Mouse (Mus musculus): ENCODE results near the gene Rnf121. TPM values are rescaled to one million over a fixed set of nuclear protein-coding genes. Genes with fewer than 3 reads are reported as not detected.
"Not testable (repeated sequence)": the region's sequence is repeated elsewhere in the genome, so short reads cannot be mapped to it uniquely, and the experiment has no call there.

Rnf121 gene
- polyA plus RNA-seq, 1 experiment from 2014 or later = 33.3 TPM

GRCm38 (mm10) chr7:102063891-102064290 lies 1.4 kb downstream of the Rnf121 start:
- H3K4me1 ChIP-seq = peaks cover 23% of the 10 kb centered on the region
- ATAC-seq (ENCODE audit: insufficient number of reproducible peaks, insufficient read depth, low FRiP score, low TSS enrichment, low read depth) = no peak
- WGBS = 80% methylated on average over 9 of the region's 9 CpGs
- H3K4me3 ChIP-seq = peak overlapping the region; percentile 74
- H3K27me3 ChIP-seq = no peaks in the 10 kb centered on the region
- H3K9ac ChIP-seq = no peak overlapping the region; the same call in 1 of the 2 replicates
- H3K27ac ChIP-seq = no peak overlapping the region
- H3K9me3 ChIP-seq = no peaks in the 10 kb centered on the region
- H3K36me3 ChIP-seq = peaks cover 22% of the 10 kb centered on the region
- H3K4me2 ChIP-seq = peak overlapping the region; percentile 77

- Histone ChIP-seq H3K9me3 (no peaks in the 10 kb centered on the region), H3K4me3 (no peak overlapping the region), H3K9ac (no peak overlapping the region), H3K4me1 (peaks cover 20% of the 10 kb centered on the region), H3K27me3 (no peaks in the 10 kb centered on the region), H3K36me3 (peaks cover 29% of the 10 kb centered on the region), H3K4me2 (no peak overlapping the region), H3K27ac (no peak overlapping the region)
- 95% methylated on average over 1 of the region's 1 CpGs for WGBS
- ATAC-seq (ENCODE audit: insufficient number of reproducible peaks, insufficient read depth, low FRiP score, low TSS enrichment, low read depth) = no peak
These were observed 3.1 kb downstream of the Rnf121 start for GRCm38 (mm10) chr7:102062203-102062602.

GRCm38 (mm10) chr7:102061353-102061752 lies 3.9 kb downstream of the Rnf121 start:
- H3K27ac ChIP-seq = no peak overlapping the region
- no peak overlapping the region for H3K9ac ChIP-seq
- H3K4me1 ChIP-seq = peaks cover 14% of the 10 kb centered on the region
- ATAC-seq (ENCODE audit: insufficient number of reproducible peaks, insufficient read depth, low FRiP score, low TSS enrichment, low read depth) = no peak
- H3K9me3 ChIP-seq = no peaks in the 10 kb centered on the region
- H3K27me3 ChIP-seq = no peaks in the 10 kb centered on the region
- H3K36me3 ChIP-seq = peaks cover 37% of the 10 kb centered on the region
- no peak overlapping the region for H3K4me3 ChIP-seq
- WGBS = 93% methylated on average over 3 of the region's 3 CpGs
- no peak overlapping the region for H3K4me2 ChIP-seq

- H3K9ac ChIP-seq; H3K9me3 ChIP-seq; H3K27me3 ChIP-seq; H3K27ac ChIP-seq; H3K4me1 ChIP-seq; H3K4me3 ChIP-seq; ATAC-seq (ENCODE audit: insufficient number of reproducible peaks, insufficient read depth, low FRiP score, low TSS enrichment, low read depth); H3K4me2 ChIP-seq: not testable (repeated sequence)
- peaks cover 27% of the 10 kb centered on the region for H3K36me3 ChIP-seq
These were observed 16.7 kb downstream of the Rnf121 start for GRCm38 (mm10) chr7:102048524-102048923.

GRCm38 (mm10) chr7:102042314-102042713 lies 23.0 kb downstream of the Rnf121 start:
- H3K27ac ChIP-seq = no peak overlapping the region
- no peaks in the 10 kb centered on the region for H3K4me1 ChIP-seq
- H3K27me3 ChIP-seq = no peaks in the 10 kb centered on the region
- H3K9ac ChIP-seq = no peak overlapping the region
- ATAC-seq (ENCODE audit: insufficient number of reproducible peaks, insufficient read depth, low FRiP score, low TSS enrichment, low read depth) = no peak
- no peak overlapping the region for H3K4me2 ChIP-seq
- peaks cover 50% of the 10 kb centered on the region for H3K36me3 ChIP-seq
- WGBS = 73% methylated on average over 2 of the region's 2 CpGs
- H3K4me3 ChIP-seq = no peak overlapping the region
- H3K9me3 ChIP-seq = no peaks in the 10 kb centered on the region

GRCm38 (mm10) chr7:102037318-102037717 lies 28.0 kb downstream of the Rnf121 start:
- Histone ChIP-seq H3K9me3 (no peaks in the 10 kb centered on the region), H3K4me2 (no peak overlapping the region), H3K27ac (no peak overlapping the region), H3K9ac (no peak overlapping the region), H3K4me1 (no peaks in the 10 kb centered on the region), H3K27me3 (no peaks in the 10 kb centered on the region), H3K36me3 (peaks cover 95% of the 10 kb centered on the region), H3K4me3 (no peak overlapping the region)
- ATAC-seq (ENCODE audit: insufficient number of reproducible peaks, insufficient read depth, low FRiP score, low TSS enrichment, low read depth) = no peak
- 91% methylated on average over 3 of the region's 3 CpGs for WGBS

GRCm38 (mm10) chr7:102035534-102035933 lies 29.7 kb downstream of the Rnf121 start:
- no peak overlapping the region for H3K9ac ChIP-seq
- H3K36me3 ChIP-seq = peaks cover 99% of the 10 kb centered on the region
- WGBS = 89% methylated on average over 2 of the region's 2 CpGs
- no peaks in the 10 kb centered on the region for H3K27me3 ChIP-seq
- H3K4me2 ChIP-seq = no peak overlapping the region
- no peak overlapping the region for H3K4me3 ChIP-seq
- no peak overlapping the region for H3K27ac ChIP-seq
- no peak for ATAC-seq (ENCODE audit: insufficient number of reproducible peaks, insufficient read depth, low FRiP score, low TSS enrichment, low read depth)
- H3K4me1 ChIP-seq = no peaks in the 10 kb centered on the region
- no peaks in the 10 kb centered on the region for H3K9me3 ChIP-seq

GRCm38 (mm10) chr7:102034904-102035303 lies 30.4 kb downstream of the Rnf121 start:
- H3K4me3 ChIP-seq = no peak overlapping the region
- no peak overlapping the region for H3K9ac ChIP-seq
- ATAC-seq (ENCODE audit: insufficient number of reproducible peaks, insufficient read depth, low FRiP score, low TSS enrichment, low read depth) = no peak
- no peaks in the 10 kb centered on the region for H3K27me3 ChIP-seq
- peaks cover 98% of the 10 kb centered on the region for H3K36me3 ChIP-seq
- H3K9me3 ChIP-seq = no peaks in the 10 kb centered on the region
- H3K27ac ChIP-seq = no peak overlapping the region
- no peaks in the 10 kb centered on the region for H3K4me1 ChIP-seq
- H3K4me2 ChIP-seq = no peak overlapping the region
- 88% methylated on average over 1 of the region's 1 CpGs for WGBS

- H3K4me3 ChIP-seq = no peak overlapping the region
- H3K9me3 ChIP-seq = no peaks in the 10 kb centered on the region
- no peaks in the 10 kb centered on the region for H3K4me1 ChIP-seq
- 72% methylated on average over 2 of the region's 2 CpGs for WGBS
- peaks cover 77% of the 10 kb centered on the region for H3K36me3 ChIP-seq
- H3K27me3 ChIP-seq = no peaks in the 10 kb centered on the region
- H3K27ac ChIP-seq = no peak overlapping the region
- no peak overlapping the region for H3K9ac ChIP-seq
- no peak overlapping the region for H3K4me2 ChIP-seq
- no peak for ATAC-seq (ENCODE audit: insufficient number of reproducible peaks, insufficient read depth, low FRiP score, low TSS enrichment, low read depth)
These were observed 39.8 kb downstream of the Rnf121 start for GRCm38 (mm10) chr7:102025187-102026119.

GRCm38 (mm10) chr7:102023821-102024220 lies 41.4 kb downstream of the Rnf121 start:
- WGBS = 96% methylated on average over 9 of the region's 9 CpGs

GRCm38 (mm10) chr7:102020934-102021333 lies 44.3 kb downstream of the Rnf121 start:
- H3K4me3 ChIP-seq; H3K4me2 ChIP-seq; H3K27ac ChIP-seq; H3K27me3 ChIP-seq; H3K4me1 ChIP-seq; H3K9ac ChIP-seq; ATAC-seq (ENCODE audit: insufficient number of reproducible peaks, insufficient read depth, low FRiP score, low TSS enrichment, low read depth); H3K9me3 ChIP-seq: not testable (repeated sequence)
- 86% methylated on average over 2 of the region's 2 CpGs for WGBS
- peaks cover 87% of the 10 kb centered on the region for H3K36me3 ChIP-seq

More at GRCm38 (mm10) chr7:102023821-102024220, 41.4 kb downstream of the Rnf121 start:
- no peak overlapping the region for H3K4me2 ChIP-seq
- no peaks in the 10 kb centered on the region for H3K9me3 ChIP-seq
- H3K4me3 ChIP-seq = no peak overlapping the region
- peaks cover 79% of the 10 kb centered on the region for H3K36me3 ChIP-seq
- no peak overlapping the region for H3K27ac ChIP-seq
- no peaks in the 10 kb centered on the region for H3K27me3 ChIP-seq
- H3K9ac ChIP-seq = no peak overlapping the region
- no peaks in the 10 kb centered on the region for H3K4me1 ChIP-seq
- ATAC-seq (ENCODE audit: insufficient number of reproducible peaks, insufficient read depth, low FRiP score, low TSS enrichment, low read depth) = no peak

GRCm38 (mm10) chr7:102019362-102019761 lies 45.9 kb downstream of the Rnf121 start:
- WGBS = 77% methylated on average over 3 of the region's 3 CpGs
- no peaks in the 10 kb centered on the region for H3K27me3 ChIP-seq
- H3K27ac ChIP-seq = no peak overlapping the region
- no peak overlapping the region for H3K9ac ChIP-seq
- no peak overlapping the region for H3K4me3 ChIP-seq
- H3K9me3 ChIP-seq = no peaks in the 10 kb centered on the region
- H3K4me2 ChIP-seq = no peak overlapping the region
- H3K4me1 ChIP-seq = no peaks in the 10 kb centered on the region
- peaks cover 94% of the 10 kb centered on the region for H3K36me3 ChIP-seq
- ATAC-seq (ENCODE audit: insufficient number of reproducible peaks, insufficient read depth, low FRiP score, low TSS enrichment, low read depth) = no peak

Data from embryonic facial prominence, embryonic 13.5 days (tissue).